Mouse (Mus musculus): ENCODE measurements around the gene Fam81a.

Gene Fam81a

GRCm38 (mm10) chr9:70052730-70053129 lies 89.6 kb downstream of the Fam81a start:
- no peak for DNase-seq (ENCODE audit: low spot score in 2 of 2)

- DNase-seq (ENCODE audit: low spot score in 2 of 2), result no peak
Observed at GRCm38 (mm10) chr9:70049839-70050238, 92.5 kb downstream of the Fam81a start.

- no peak for DNase-seq (ENCODE audit: low spot score in 2 of 2)
Observed at GRCm38 (mm10) chr9:70049416-70049783, 93.0 kb downstream of the Fam81a start.

- DNase-seq (ENCODE audit: low spot score in 2 of 2), result no peak
Observed at GRCm38 (mm10) chr9:70048751-70049415, 93.5 kb downstream of the Fam81a start.

- no peak for DNase-seq (ENCODE audit: low spot score in 2 of 2)
Observed at GRCm38 (mm10) chr9:70048280-70048679, 94.1 kb downstream of the Fam81a start.

- DNase-seq (ENCODE audit: low spot score in 2 of 2), result no peak
Observed at GRCm38 (mm10) chr9:70047839-70048238, 94.5 kb downstream of the Fam81a start.

GRCm38 (mm10) chr9:70046255-70046654 lies 96.1 kb downstream of the Fam81a start:
- DNase-seq (ENCODE audit: low spot score in 2 of 2), result no peak

- no peak for DNase-seq (ENCODE audit: low spot score in 2 of 2)
Observed at GRCm38 (mm10) chr9:70044865-70045264, 97.5 kb downstream of the Fam81a start.

GRCm38 (mm10) chr9:70042935-70043334 lies 99.4 kb downstream of the Fam81a start:
- DNase-seq (ENCODE audit: low spot score in 2 of 2), result no peak

GRCm38 (mm10) chr9:70042137-70042536 lies 100.2 kb downstream of the Fam81a start:
- DNase-seq (ENCODE audit: low spot score in 2 of 2), result no peak

GRCm38 (mm10) chr9:70040570-70040969 lies 101.8 kb downstream of the Fam81a start:
- no peak for DNase-seq (ENCODE audit: low spot score in 2 of 2)

GRCm38 (mm10) chr9:70039597-70040385 lies 102.6 kb downstream of the Fam81a start:
- no peak for DNase-seq (ENCODE audit: low spot score in 2 of 2)

All from spleen, postnatal 36 days (tissue).